Mouse (Mus musculus): ENCODE results near the gene Slc25a1.

DNA sequence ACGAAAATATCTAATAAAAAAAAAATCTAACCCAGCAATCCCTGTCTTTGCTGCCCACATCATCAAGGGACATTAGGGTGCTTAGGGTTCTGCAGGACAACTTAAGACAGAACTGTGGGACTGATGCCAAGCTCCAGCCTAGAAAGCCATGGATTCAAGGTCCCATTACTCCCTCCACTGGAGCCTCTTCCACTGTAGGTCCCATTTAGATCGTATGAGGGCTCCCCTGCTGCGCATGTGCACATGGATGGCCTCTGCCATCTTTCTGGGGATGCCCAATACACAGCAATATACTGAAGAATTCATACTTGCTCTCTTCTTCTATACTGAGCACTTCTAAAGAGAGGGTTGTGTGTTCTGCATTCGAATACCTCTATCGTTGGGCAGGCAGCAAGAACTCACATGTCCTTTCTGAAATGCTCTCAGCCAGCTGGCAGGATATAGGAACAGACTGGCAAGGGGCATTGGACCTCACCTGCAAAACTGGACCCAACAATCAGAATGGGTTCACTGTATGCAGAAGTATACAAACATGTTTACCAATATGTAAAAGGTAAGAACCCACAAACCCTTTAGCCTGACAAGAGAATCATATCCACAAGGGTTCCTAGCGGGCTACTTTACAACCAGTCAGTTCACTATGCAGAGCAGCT is 38.2 kb downstream of the Slc25a1 start:
- no peak for TF ChIP-seq POLR2A (IDR thresholded peaks at IDR 0.05; ENCODE audit: borderline replicate concordance, extremely low read depth, insufficient read depth, insufficient read length, poor library complexity, severe bottlenecking)
- no peak for TF ChIP-seq CTCF (IDR thresholded peaks at IDR 0.05; ENCODE audit: borderline replicate concordance, extremely low read depth, insufficient read depth, insufficient read length)
